Mouse (Mus musculus) forebrain, embryonic 14.5 days (tissue): Measurements from ENCODE around the gene Eef1akmt2. TPM values are rescaled to one million over a fixed set of nuclear protein-coding genes. Genes with fewer than 3 reads are reported as not detected.

ENCODE experiments used
- ATAC-seq: fragments of 200-750 bp; cut with Nextera tagmentation; 2 replicates; pipeline ENCODE4 v1.8.0; 2017; ENCODE audit warnings: mild to moderate bottlenecking, moderate library complexity
- DNase-seq: peaks from one replicate; pipeline ENCODE4 v3.0.0-alpha.2; 2015; ENCODE audit warnings: low spot score
- H3K27ac ChIP-seq: fragments of 300-500 bp; sonication (generic); 2 replicates; pipeline ENCODE4 v1.5.1; 2014; ENCODE audit warnings: low read depth, mild to moderate bottlenecking, control low read depth, low read length, moderate library complexity
- H3K27me3 ChIP-seq: fragments of 300-500 bp; sonication (generic); replicated peaks from 2 replicates; pipeline ENCODE4 v1.6.1; 2014; ENCODE audit warnings: low read length, control low read depth, mixed read lengths; ENCODE audit not compliant: control insufficient read depth, insufficient read depth
- H3K36me3 ChIP-seq: fragments of 300-500 bp; sonication (generic); 2 replicates; pipeline ENCODE4 v1.6.1; 2014; ENCODE audit warnings: low read length, control low read depth; ENCODE audit not compliant: control insufficient read depth, insufficient read depth
- H3K4me1 ChIP-seq: fragments of 300-500 bp; sonication (generic); 2 replicates; pipeline ENCODE4 v1.6.1; 2014; ENCODE audit warnings: antibody characterized with exemption, low read length, control low read depth; ENCODE audit not compliant: control insufficient read depth, insufficient read depth
- H3K4me2 ChIP-seq: fragments of 300-500 bp; sonication (generic); 2 replicates; pipeline ENCODE4 v1.6.1; 2014; ENCODE audit warnings: mild to moderate bottlenecking, control low read depth, low read length
- H3K4me3 ChIP-seq: fragments of 300-500 bp; sonication (generic); 2 replicates; pipeline ENCODE4 v1.5.1; 2014; ENCODE audit warnings: low read depth, low read length, control low read depth
- H3K9ac ChIP-seq: fragments of 300-500 bp; sonication (generic); 2 replicates; pipeline ENCODE4 v1.6.1; 2014; ENCODE audit warnings: mild to moderate bottlenecking, low read length, control low read depth, moderate library complexity
- H3K9me3 ChIP-seq: fragments of 300-500 bp; sonication (generic); replicated peaks from 2 replicates; pipeline ENCODE4 v1.6.1; 2016; ENCODE audit warnings: low read length, control low read depth, mixed read lengths; ENCODE audit not compliant: control insufficient read depth
- WGBS: fragments of 180-500 bp; shearing (Covaris S2); extraction: QIAGEN DNeasy Blood & Tissue Kit; methylation state at CpG from one replicate; pipeline ENCODE4 v1.1.7; 2014; 5-methylcytosine and 5-hydroxymethylcytosine counted together
- polyA plus RNA-seq: library from polyadenylated mRNA; unstranded; fragments of >200 nt; fragmentation: Nextera tagmentation; extraction: Ambion mirVana; gene quantifications from 2 replicates; pipeline ENCODE4 v1.2.1, GENCODE M21; 2014

Gene Eef1akmt2
- polyA plus RNA-seq, 1 experiment from 2014 or later = 99.8 TPM

DNA sequence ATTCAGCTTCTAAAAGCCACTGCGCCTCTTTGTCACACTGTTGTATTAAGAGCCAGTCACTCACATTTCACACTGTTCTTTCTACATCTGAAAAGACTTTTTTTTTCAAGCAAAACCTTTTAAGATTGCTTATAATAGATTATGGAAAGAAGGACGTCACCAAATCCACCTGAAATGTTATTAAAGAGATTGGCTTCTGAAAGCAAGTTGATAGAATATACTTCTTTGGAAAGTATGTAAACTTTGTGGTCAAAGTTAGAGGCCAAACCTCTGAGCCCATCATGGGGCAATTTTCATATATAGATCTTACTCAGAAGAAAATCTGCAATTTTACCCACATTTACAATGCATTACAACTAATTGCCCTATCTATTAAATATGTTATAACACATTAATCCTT lies 35.9 kb downstream of the Eef1akmt2 start:
- Histone ChIP-seq H3K4me3 (no peak overlapping the region), H3K4me1 (peaks cover 15% of the 10 kb centered on the region), H3K4me2 (no peak overlapping the region), H3K9me3 (no peaks in the 10 kb centered on the region), H3K9ac (no peak overlapping the region), H3K36me3 (0 out of 2 replicates have a peak, but pooled peaks cover 5% of the 10 kb centered on the region), H3K27ac (no peak overlapping the region), H3K27me3 (no peaks in the 10 kb centered on the region)
- no peak for ATAC-seq
- WGBS = 34% methylated on average over 2 of the region's 2 CpGs
- DNase-seq = no peak

DNA sequence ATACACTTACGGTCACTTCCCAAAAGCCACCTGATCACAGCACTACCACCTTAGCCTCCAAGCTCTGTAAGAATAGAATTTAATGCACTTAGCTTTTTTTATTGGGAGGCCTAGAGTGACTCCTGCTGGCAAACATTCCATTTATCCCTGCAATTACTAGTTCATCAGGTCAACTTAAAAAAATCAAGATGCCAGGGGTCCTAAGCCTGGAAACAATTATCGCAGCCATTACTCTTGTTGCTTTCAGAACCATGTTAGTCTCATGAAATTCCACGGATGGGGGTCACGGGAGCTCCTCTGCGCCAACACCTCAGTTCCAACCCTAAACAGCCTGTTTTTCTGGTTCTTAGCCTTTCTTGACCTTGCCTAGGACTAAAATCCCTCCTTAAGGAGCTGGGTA lies 37.4 kb downstream of the Eef1akmt2 start:
- Histone ChIP-seq H3K36me3 (no peaks in the 10 kb centered on the region), H3K9ac (no peak overlapping the region), H3K27ac (no peak overlapping the region), H3K27me3 (no peaks in the 10 kb centered on the region), H3K4me2 (peak overlapping the region; percentile 78; the same call in 1 of the 2 replicates), H3K4me3 (no peak overlapping the region), H3K4me1 (peaks cover 18% of the 10 kb centered on the region), H3K9me3 (no peaks in the 10 kb centered on the region)
- no peak for ATAC-seq
- no peak for DNase-seq
- 75% methylated on average over 5 of the region's 5 CpGs for WGBS

- Histone ChIP-seq H3K9ac (peak overlapping the region; percentile 89), H3K27me3 (no peaks in the 10 kb centered on the region), H3K9me3 (no peaks in the 10 kb centered on the region), H3K4me1 (peaks cover 28% of the 10 kb centered on the region), H3K4me2 (peak overlapping the region; percentile 78), H3K36me3 (no peaks in the 10 kb centered on the region), H3K4me3 (peak overlapping the region; percentile 75), H3K27ac (peak overlapping the region; percentile 90)
- ATAC-seq (no peak), DNase-seq (no peak)
- under 1% methylated on average over 7 of the region's 7 CpGs for WGBS
Observed at GRCm38 (mm10) chr7:132814089-132814450, 38.4 kb downstream of the Eef1akmt2 start.

- H3K27ac ChIP-seq = peak within 1 kb of the TSS; percentile 90
- H3K36me3 ChIP-seq = no peaks in the 10 kb centered on the region
- peak within 1 kb of the TSS; percentile 89 for H3K9ac ChIP-seq
- peak within 1 kb of the TSS; percentile 75 for H3K4me3 ChIP-seq
- H3K9me3 ChIP-seq = no peaks in the 10 kb centered on the region
- peak within 1 kb of the TSS; percentile 78 for H3K4me2 ChIP-seq
- WGBS = under 1% methylated on average over 79 of the region's 85 CpGs
- peak; percentile 69 for DNase-seq
- peaks cover 33% of the 10 kb centered on the region for H3K4me1 ChIP-seq
- no peaks in the 10 kb centered on the region for H3K27me3 ChIP-seq
- peak; percentile 54 for ATAC-seq
Observed at GRCm38 (mm10) chr7:132813416-132814088, 38.9 kb downstream of the Eef1akmt2 start, which contains the start of gene Fam53b. Gene Fam53b (minus strand): TSS chr7:132813886.

DNA sequence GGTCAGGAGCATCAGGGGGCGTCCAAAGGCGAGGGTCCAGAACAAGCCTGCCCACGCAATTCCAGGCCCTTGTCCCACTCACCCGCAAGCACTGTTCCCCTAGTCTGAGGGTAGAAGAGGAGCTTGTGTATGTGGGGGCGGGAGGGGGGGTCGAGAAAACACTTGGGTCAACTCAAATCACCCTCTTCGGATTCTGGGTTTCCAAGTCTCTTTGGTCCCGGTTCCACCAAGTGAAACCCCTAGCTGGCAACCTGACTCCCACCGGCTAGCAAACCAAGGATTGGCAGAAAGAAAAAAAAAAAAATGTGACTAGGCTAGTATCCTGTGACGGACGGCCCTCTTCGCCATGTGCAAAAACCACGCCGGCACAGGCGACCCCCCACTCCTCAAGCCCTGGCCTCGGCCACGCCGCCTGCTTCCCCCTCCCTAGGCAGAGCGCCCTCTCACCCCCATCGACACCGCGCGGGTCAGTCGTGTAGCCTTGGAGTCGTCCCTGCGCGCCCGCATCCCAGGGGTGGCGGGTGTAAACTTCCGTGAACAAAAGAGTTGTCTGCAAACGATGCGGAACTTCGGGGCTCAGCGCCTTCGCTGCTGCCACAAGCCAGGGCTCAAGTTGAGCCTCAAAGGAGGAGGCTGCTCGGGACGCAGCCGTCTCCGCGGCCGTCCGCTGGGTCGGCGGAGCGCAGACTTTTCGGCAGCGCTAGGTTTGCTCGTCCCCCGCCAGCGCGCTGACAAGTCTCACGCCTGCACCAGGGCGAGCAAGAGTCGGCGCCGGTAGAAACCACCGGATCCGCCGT lies 39.7 kb downstream of the Eef1akmt2 start:
- Histone ChIP-seq H3K9ac (peak overlapping the region; percentile 89), H3K27me3 (no peaks in the 10 kb centered on the region), H3K9me3 (no peaks in the 10 kb centered on the region), H3K27ac (peak overlapping the region; percentile 90), H3K4me1 (peaks cover 40% of the 10 kb centered on the region), H3K4me2 (peak overlapping the region; percentile 78), H3K36me3 (no peaks in the 10 kb centered on the region), H3K4me3 (peak overlapping the region; percentile 75)
- ATAC-seq (peak; percentile 15), DNase-seq (peak; percentile 60)
- WGBS = under 1% methylated on average over 59 of the region's 59 CpGs

DNA sequence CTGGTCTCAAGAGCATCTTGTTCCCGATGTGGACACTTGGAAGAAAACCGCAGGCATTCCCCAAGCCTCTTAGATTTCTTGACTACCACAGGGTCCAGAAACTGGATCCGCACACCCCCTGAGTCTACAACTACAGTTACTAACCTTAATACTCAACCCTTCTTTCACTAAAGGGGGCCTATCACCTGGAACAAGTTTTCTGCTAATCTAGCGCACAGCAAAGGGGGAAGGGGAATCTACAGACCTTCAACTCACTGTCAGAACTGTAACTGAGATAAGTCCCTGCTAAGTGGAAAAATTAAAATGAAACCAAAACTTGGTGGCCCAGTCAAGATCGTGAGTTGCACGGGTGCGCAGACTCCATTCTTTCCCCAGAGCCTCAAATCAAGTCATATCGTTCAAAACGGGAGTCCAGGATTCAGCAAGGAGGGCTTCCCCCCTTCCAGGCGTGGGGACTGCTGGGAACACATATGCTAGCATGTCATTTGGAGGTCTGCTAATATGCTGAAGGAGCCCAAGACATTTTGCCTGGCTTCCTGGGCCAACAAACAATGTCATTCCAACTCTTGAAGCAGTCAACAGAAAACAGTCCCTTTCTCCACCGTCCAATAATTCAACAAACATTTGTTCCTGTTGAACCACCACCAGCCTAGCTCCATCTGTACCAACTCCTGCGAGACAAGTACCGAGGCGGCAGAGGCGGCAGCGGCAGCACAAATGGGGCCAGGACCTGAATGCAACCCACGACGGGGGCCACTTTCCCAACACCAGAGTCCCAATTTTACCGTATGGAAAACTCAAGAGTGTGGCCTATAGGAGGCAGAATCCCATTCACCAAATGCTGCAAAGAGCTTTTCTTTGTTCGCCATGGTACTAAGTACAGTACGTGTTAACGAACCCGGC lies 40.5 kb downstream of the Eef1akmt2 start:
- peak overlapping the region; percentile 78 for H3K4me2 ChIP-seq
- H3K9me3 ChIP-seq = no peaks in the 10 kb centered on the region
- H3K36me3 ChIP-seq = no peaks in the 10 kb centered on the region
- H3K9ac ChIP-seq = peak overlapping the region; percentile 89
- DNase-seq (peak; percentile 69), ATAC-seq (no peak)
- H3K4me1 ChIP-seq = peaks cover 49% of the 10 kb centered on the region
- 8% methylated on average over 23 of the region's 23 CpGs for WGBS
- peak overlapping the region; percentile 75 for H3K4me3 ChIP-seq
- H3K27me3 ChIP-seq = no peaks in the 10 kb centered on the region
- H3K27ac ChIP-seq = peak overlapping the region; percentile 90

GRCm38 (mm10) chr7:132810879-132811278 lies 41.6 kb downstream of the Eef1akmt2 start:
- H3K9ac ChIP-seq = peak overlapping the region; percentile 18; the same call in 1 of the 2 replicates
- no peaks in the 10 kb centered on the region for H3K9me3 ChIP-seq
- 45% methylated on average over 1 of the region's 1 CpGs for WGBS
- no peaks in the 10 kb centered on the region for H3K27me3 ChIP-seq
- ATAC-seq (peak; percentile 60), DNase-seq (peak; percentile 93)
- H3K4me3 ChIP-seq = peak overlapping the region; percentile 75
- H3K36me3 ChIP-seq = no peaks in the 10 kb centered on the region
- H3K4me2 ChIP-seq = peak overlapping the region; percentile 78
- peaks cover 56% of the 10 kb centered on the region for H3K4me1 ChIP-seq
- H3K27ac ChIP-seq = peak overlapping the region; percentile 90; the same call in 1 of the 2 replicates

- Histone ChIP-seq H3K4me2 (peak overlapping the region; percentile 78), H3K9ac (peak overlapping the region; percentile 18; the same call in 1 of the 2 replicates), H3K36me3 (no peaks in the 10 kb centered on the region), H3K4me3 (peak overlapping the region; percentile 0; the same call in 1 of the 2 replicates), H3K27me3 (no peaks in the 10 kb centered on the region), H3K9me3 (no peaks in the 10 kb centered on the region), H3K27ac (peak overlapping the region; percentile 61; the same call in 1 of the 2 replicates), H3K4me1 (peaks cover 59% of the 10 kb centered on the region)
- WGBS = 10% methylated on average over 6 of the region's 6 CpGs
- peak; percentile 74 for DNase-seq
- peak; percentile 32; the same call in 1 of the 2 replicates for ATAC-seq
Observed at GRCm38 (mm10) chr7:132810368-132810767, 42.1 kb downstream of the Eef1akmt2 start.
